Mouse (Mus musculus) urinary bladder, postnatal 10 days (tissue): Measurements from ENCODE around the gene Cort.
"Not testable (repeated sequence)": the region's sequence is repeated elsewhere in the genome, so short reads cannot be mapped to it uniquely, and the experiment has no call there.

Experiments
- DNase-seq: peaks from one replicate; pipeline ENCODE4 v3.0.0; 2022; ENCODE audit warnings: low spot score

Gene Cort

DNA sequence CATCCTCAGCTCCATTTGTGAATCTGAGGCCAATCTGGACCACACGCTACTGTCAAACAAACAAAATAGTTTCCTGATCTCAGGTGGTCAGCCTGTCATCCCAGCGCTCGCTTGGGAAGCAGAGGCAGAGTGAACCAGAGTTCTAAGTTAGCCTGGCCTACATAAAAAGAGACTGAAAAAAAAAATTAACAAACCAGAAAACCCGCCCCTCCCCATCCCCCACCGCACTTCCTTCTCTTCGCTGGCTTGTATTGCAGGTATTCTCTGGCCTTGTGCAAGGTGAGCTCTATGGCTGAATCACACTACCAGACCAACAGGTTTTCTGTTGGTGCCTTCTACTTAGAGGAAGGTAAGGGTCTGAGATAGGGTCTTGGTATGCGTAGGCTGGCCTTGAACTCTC, 21.0 kb upstream of the Cort start:
- no peak for DNase-seq

DNA sequence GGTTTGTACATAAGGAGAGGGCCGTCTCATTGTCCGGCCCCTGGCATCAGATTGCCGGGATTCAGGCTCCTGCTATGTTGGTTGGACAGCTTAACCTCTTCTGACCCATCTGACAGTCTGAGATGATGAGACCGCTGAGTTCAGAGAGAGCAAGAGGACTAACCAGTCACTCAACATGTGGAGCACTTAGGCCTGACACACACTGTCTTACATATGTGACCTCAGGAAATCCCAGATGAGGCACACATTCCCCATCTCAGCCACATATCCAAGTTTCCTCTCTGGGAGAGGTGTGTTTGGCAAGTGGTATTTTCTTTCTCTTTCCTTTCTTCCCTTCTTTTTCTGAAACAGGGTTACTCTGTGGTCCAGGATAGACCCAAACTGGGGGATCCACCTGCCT, 18.6 kb upstream of the Cort start:
- DNase-seq: no peak

DNA sequence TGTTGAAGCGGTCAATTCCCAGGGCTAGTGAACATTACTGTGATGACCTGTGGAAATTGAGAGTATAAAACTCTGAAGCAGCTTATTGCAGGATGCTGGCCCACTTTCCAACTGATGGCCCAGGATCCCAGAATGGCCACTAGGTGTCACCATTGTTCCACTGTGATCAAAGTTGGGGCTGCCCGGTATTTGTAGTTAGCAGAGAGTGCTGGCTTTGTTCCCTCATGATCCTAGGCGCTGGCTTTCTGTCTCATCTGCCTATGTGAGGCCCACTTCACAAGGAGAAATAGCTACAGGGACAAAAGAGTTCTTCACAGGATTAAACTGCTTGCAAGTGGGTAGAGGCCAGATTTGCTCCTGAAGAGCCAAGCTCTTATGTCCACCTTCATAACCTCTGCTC, 17.9 kb upstream of the Cort start:
- peak; percentile 40 for DNase-seq

DNA sequence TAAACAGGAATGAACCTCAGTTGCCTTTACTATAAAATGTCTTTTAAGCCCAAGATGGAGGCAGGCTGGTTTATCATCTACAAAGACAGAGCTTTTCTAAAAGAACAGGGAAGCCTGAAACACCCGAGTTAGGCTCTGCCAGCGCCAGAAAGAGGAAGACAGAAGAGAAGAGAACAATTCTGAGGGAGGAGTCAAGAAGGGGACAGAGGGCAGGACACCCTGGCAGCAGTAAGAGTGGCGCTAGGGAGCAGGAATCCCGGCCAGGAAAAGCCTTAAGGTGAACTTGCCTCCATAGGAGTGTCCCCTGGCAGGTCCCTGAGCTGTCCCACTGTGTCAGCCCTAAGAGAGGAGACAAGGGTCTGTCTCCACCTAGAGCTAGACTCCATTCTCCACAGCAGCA, 17.0 kb upstream of the Cort start:
- no peak for DNase-seq

DNA sequence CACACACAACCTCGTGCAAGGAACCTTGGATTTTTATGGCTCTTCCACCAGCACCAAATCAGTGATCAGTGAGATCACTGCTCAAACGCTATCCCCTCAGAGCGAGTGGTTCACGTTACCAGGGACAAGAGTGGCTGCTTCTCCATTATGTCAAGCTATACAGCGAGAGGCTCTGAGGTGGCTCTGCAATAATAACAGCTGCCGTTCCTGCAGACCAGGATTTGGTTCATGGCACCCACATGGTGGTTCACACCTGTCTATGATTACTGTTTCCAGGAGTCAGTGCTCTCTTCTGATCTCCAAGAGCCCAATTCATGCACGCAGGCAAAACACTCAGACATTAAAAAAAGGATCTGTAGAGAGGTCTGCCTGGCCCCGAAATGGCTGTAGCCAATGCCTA, 12.0 kb upstream of the Cort start:
- DNase-seq: no peak

DNA sequence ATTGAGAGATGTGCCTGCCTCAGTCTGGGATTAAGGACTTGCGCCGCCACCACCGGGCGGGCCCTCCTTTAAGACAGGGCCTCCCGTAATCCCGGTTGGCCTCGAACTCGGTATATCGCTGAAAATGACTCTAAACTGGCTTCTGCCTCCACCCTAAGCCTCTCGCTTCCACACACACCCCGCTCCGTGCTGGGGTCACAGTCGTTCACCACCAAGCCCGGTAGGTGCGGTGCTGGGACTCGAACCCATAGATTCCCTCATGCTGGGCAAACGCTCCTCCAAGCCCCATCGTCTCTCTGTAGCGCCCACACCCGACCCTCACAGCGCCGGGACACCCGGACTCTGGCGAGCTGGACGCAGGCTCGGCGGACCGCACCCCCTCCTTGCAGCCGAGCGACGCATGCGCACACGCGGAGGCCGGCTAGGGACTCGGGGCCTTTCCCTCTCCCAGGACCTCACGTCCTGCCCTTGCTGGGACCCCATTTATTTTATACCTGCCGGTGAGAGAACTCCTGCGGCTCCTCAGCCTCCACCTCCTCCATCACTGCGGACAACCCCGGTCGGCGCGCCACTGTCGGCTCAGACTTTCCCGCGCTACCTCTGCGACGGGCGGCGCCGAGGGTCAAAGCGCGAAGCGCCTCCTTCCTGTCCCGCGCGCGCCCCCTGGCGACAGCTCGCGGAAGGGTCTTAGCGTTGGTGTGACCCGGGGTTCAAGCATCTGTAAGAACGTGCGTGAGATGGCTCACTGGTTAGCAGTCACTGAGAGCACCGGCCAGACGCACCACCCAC, 10.6 kb upstream of the Cort start, which contains the start of gene Cenps:
Gene Cenps (minus strand): TSS at position 648 of the 789 bp plus-strand sequence.
- DNase-seq: peak; percentile 76

DNA sequence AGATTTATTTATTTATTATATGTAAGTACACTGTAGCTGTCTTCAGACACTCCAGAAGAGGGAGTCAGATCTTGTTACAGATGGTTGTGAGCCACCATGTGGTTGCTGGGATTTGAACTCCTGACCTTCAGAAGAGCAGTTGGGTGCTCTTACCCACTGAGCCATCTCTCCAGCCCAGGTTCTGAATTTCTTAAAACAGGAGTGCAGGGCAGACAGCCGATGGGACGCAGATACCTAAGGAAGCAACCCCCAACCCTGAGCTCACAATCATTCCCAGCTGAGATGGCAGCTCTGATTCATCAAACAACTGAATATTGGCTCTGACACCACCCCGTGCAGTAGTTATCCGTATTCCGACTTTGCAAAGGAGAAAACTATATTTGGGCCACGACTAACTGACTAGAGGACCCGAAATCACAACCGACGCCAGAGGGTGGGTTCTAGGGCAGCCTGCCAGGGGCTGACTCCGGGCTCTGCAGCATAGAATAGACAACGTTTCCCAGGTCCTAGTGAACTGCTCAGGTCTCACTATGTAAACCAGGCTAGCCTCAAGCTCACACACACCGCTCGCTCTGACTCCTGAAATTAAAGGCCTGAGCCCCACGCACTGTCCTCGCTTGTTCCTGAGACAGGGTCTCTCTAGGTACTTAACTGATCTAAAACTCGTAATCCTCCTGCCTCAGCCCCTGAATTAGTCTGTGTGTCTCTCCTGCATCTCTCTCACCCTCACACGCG, 9.7 kb upstream of the Cort start:
- no peak for DNase-seq

DNA sequence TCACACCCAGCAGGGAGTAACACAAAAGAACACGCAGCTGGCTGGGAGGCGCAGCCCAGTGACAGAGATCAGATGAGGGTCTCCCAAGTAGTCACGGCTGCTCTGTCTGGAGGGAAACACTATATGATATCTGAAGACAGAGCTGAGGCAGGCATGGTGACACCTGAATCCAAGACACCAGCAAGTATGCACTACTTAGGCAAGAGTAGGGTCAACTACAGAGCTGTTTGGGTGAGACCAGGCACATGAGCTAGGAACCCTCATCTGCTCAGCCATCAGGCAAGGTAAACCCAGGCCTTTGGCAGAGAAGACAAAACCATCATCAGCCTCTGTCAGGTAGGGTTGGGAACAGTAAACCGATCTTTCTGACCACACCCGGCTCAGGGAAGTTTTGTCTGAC, 6.8 kb upstream of the Cort start:
- DNase-seq: no peak

DNA sequence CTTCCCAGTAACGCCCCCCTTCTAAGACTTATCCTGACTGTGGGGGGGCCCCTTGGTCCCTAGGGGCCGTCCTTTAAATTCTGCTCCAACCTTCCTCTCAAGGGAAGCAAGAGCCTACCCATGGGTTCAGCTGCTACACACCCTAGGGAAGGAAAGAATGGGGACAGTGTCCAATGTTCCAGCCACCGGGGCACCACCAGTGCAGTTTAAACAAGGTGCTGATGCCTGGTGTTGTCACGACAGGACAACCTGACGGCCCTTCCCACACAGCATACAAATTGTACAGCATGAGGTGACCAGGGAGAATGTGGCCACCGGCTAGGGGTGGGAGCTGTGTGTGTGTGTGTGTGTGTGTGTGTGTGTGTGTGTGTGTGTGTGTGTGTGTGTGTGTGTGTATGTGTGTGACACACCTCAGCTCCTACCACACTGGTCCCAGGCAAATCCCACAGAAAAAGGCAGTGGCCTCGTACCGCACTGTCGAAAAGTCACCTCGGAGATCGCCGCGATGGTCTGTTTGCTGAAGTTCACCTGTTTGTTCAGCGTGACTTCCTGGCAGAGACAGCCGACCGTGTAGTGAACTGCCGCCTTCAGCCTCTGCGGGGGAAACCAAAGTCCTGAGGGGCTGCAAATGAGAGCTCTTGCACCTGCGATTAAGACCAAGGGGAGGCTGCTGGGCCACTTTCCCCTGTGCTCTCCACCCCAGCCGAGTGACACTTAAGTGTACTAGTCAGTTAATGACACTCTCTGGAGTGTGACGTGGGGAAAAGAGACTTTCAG, 5.4 kb upstream of the Cort start:
- DNase-seq: no peak

DNA sequence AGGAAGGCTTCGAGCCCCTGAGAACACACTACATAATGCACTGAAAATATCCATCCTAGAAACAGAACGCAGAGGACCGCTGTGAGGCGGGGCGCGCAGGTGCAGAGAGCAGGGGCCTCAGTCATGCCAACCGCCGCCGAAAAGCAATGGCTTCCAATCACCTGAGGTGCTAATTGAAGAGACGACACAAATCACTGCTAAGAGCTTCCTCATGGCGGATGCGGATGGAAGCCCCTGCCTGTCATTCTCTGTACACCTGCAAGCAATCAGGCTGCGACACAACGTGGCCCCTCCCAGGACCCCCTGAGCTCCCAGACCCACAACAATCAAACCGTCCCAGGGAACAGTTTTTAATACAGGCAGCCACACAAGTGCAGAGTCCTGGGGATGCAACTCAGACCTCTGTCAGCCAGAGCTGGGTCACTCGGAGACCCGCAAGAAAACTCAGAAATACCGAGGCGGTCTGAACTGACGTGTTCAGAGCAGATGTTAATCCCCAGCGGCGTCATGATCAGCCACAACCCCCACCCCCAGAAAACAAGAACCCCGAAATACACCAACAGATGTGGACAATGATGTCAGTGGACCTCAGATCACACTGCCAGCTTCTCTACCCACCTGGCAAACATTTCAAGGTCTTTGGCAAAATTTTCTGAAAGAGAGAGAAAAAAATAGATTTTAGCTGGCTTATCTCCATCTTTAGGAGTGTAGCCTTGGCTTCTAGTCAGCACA, 4.6 kb upstream of the Cort start:
- DNase-seq: no peak

DNA sequence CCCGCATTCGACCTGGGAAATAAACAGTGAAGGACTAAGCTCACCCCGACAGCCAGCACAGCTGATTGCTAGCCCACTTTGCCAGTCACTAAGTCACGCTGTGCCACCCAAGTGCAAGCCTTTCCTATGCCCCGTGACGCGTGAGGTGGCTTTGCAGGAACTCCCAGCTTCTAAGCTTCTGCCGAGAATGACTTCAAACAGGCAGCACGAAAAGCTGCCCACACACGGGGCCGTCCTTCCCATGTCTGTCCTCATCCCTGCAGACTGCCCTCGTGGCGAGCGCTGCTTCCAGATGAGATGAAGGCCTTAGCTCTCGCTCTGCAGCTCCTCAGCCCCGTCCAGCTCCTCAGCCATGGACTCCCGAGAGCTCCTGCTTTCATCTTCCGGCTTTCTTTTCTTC, 1.9 kb upstream of the Cort start:
- DNase-seq: no peak

DNA sequence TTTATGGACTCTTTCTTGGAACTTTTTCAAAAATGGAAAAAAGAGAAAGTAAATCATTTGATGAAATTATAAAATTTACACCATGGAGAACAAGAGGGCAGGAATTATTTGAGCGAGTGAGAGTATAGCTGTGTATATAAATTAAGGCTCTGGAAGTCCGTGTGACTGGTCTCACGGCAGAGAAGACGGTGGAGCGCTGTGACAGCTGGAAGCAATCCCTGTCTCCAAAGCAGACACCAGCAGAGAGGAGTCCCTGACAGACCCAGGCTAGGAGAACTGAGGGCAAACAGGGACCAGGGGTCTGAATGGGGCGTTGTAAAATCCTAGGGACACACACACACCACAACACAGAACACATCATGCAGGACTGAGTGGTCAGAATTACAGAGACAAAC, 451 bp downstream of the Cort start:
- DNase-seq: no peak

DNA sequence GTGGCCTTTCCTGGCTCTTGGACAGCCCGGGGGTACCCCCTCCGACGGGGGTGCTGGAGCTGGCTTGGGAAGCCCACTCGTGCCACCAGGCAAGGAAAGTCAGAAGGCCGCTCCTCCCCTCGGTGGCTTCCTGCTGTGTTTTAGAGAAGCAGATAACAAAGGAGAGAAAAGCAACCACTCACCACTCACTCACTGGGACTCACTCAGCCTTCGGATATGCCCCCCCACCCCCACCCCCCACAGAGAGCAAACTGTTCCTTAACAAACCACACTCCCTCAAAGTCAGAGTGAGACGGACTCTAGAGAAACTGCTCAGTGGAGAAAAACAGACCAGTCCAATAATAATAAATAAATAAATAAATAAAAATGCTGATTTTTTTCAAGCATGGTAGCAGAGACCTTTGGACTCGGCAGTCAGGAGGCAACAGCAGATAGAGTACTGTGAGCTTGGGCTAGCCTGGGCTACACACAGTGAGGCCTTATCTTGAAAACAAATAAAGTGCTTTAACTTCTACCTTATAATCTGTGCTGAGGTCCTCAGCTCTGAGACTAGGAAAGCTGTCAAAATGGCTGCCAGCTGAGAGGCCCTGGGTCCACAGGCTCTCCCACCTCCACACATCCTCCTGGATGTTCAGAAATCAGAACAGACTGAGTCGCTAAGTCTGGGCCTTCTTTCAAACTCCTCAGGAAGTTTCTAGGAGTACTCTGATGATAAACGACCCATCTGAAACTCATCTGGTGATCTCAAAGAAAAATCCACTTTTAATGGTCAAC, 1.0 kb downstream of the Cort start:
- DNase-seq: no peak

DNA sequence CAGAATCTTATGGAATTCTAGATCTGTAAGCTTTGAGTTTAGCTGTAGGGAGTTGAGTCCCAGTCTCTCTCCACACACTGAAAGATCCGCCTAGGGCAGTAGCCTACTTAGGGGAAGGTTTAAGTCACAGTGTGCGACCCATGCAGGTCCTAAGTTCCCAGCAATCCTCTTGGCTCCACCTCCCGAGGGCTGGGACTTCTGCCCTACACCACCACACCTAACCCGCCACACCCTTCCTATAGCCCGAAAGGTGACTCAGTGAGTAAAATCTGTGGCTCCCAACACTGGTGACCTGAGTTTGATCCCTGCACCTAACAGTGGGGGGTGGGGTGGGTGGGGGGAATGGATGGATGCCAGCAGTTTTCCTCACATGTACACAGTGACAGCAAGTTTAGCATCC, 3.1 kb downstream of the Cort start:
- DNase-seq: no peak

DNA sequence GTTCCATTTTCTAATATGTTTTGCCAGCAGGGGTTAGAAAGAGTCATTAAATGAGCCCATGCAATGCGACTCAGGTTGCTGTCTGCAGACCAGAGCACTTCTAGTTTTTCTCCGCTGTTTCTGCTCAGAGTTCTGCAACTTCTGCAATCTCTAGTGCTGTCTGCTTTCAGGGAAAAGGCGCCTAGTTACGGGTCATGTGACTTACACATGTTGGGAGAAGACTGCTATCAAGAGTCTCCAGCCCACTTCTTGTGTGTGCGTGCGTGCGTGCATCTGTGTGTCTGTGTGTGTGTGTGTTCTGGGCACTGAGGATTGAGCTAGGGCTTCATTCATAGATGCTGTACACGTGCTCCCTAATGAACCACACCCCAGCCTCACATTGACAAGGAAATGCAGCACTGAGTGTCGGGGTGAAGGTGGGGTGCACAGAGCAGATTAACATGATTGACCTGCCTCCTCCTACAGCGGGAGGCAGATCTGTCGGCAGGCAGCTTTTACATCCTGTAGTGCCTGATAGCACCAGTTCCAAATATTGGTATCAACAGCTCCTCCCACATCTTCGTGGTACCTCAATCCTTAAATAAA, 6.5 kb downstream of the Cort start:
- DNase-seq: not testable (repeated sequence)

DNA sequence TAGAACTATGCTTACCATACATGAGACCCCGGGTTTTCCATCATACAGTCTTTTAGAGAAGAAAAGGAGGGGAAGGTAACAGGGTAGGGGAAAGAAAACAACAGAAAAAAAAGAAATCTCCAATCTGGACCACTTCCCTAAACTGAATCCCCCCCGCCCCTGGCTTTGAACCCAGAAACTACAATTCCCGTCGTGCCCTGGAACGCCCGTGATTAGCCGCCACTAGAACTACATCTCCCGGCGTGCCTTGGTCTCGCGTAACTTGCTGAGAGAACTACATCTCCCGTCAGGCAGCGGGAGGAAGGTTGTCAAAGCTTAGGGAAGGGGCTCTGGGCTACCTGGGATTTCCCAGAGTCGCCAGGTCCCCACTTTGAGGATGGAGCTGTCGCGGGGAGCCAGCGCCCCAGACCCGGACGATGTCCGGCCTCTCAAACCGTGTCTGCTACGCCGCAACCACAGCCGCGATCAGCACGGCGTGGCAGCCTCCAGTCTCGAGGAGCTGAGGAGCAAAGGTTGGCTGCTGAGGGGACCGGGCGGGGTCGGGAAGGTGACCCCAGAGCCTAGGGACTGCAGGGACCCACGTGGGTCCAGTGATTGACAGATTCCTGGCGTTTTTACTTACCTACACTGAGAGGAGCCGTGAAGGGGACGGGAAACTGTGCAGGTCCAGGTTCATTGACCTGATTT, 22.5 kb downstream of the Cort start, which contains the start of gene Dffa:
Gene Dffa (plus strand): TSS at position 272 of the 687 bp plus-strand sequence.
- DNase-seq: peak; percentile 66

DNA sequence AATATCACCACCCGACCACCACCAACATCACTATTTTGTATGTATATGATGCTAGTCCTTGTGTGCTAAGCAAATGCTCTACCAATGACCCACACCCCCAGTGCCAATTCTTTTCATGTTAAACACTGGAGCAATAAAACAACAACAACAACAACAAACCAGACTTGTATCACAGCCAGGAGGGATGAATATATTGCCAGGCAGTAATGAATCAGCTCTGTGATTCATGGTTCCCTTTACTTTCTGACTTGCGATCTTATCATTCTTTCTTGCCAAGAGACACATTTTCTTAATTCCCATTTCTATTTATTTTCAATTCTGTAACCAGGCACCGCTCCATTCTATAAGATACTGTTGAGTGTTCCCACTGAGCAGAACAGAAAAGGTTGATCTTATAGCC, 25.1 kb downstream of the Cort start:
- DNase-seq: no peak

DNA sequence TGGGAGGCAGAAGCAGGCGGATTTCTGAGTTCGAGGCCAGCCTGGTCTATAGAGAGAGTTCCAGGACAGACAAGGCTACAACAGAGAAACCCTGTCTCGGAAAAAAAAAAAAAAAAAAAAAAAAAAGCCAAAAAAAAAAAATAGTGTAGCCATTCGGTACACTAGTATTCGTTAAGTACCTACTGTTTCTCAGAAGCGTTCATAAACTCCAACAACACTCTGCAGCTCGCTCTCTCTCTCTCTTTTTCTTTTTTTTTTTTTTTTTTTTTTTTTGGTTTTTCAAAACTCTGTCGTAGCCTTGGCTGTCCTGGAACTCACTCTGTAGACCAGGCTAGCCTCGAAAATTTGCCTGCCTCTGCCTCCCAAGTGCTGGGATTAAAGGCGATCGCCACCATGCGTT, 26.1 kb downstream of the Cort start:
- DNase-seq: not testable (repeated sequence)

DNA sequence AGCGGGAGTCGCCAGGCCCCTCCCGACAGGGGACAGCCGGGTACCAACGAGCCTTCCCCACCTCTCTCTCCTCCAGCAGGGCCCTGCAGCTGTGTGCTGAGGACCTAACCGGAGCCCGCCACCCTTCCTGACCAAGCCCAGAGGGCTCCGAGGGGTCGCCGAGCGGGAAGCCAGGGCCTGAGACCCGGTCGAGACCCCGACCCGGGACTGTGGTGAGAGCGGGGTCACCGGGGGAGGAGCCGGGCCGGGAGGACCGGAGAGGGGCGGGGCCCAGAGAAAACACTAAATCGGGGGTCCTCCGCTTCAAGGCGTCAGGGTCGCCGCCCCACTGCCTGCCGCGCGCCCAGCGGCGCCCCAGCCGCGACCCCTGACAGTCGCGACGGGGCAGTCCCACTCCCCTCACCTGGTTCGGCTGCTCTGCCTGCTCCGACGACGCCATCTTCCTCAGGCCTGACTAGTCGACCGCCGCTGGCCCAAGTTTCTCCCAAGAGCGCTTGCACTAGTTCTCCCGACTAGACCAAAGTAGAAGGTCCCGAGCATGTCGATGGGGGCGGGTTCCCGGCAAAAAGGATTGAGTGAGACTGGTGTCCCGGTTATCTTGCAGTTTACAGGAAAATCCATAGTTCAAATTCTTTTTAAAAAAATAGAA, 27.1 kb downstream of the Cort start, which contains the start of gene Pex14:
Gene Pex14 (minus strand): TSS at position 508 of the 649 bp plus-strand sequence.
- peak; percentile 61 for DNase-seq

DNA sequence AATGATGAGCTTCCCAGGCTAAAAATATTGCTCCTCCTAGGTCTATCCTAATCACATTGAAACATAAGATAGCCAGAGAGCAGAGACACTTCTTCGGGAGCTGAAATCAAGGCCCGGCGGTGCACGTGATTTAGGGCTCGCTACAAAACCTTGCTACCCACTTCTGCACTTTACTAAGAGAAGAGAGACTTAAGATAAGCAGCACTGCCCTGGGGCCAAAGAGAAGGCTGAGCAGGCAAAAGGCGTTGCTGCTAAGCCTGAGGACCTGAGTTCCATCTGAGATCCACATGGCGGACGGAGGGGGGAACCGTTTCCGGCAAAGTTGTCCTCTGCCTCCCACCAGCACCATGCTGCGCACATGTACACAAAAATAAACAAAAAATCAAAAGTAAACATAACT, 28.0 kb downstream of the Cort start:
- DNase-seq: no peak
